Mouse (Mus musculus) G1E (cell line): Measurements from ENCODE around the gene Dnajc6.

Experiments
- CTCF ChIP-seq: IDR thresholded peaks from 2 replicates; pipeline ENCODE4 v1.5.1; 2012; ENCODE audit warnings: low read depth, low read length, inconsistent platforms, mixed read lengths
- GATA1 ChIP-seq: IDR thresholded peaks from 2 replicates; pipeline ENCODE4 v1.6.1; 2012; ENCODE audit warnings: borderline replicate concordance, low read length, inconsistent platforms, mixed read lengths
- GATA2 ChIP-seq: IDR thresholded peaks from 2 replicates; pipeline ENCODE4 v1.6.1; 2012; ENCODE audit warnings: low read depth, low read length, inconsistent platforms, borderline replicate concordance
- POLR2AphosphoS5 ChIP-seq: IDR thresholded peaks from 2 replicates; pipeline ENCODE4 v1.6.1; 2012; ENCODE audit warnings: low read depth, low read length, inconsistent platforms; ENCODE audit not compliant: insufficient replicate concordance
- TAL1 ChIP-seq: conservative IDR thresholded peaks from 2 replicates; pipeline ENCODE4 v1.6.1; 2012; ENCODE audit warnings: low read depth, low read length, inconsistent platforms, mixed read lengths

- TF ChIP-seq CTCF (0 out of 2 replicates have a peak, but pooled peaks have one; percentile 15), GATA1 (no peak), POLR2AphosphoS5 (no peak), TAL1 (no peak), GATA2 (no peak)
Observed at GRCm38 (mm10) chr4:101470543-101470942, 25.9 kb upstream of the Dnajc6 start.
